Mouse (Mus musculus): Measurements from ENCODE around the gene Galnt10.

GRCm38 (mm10) chr11:57600113-57600512 lies 45.1 kb upstream of the Galnt10 start:
- TF ChIP-seq CTCF (IDR thresholded peaks at IDR 0.05; ENCODE audit: low read depth, low read length) (no peak), POLR2A (IDR thresholded peaks at IDR 0.05; ENCODE audit: insufficient read depth, low read length) (no peak)

Data from ES-Bruce4 (cell line).